Mouse (Mus musculus) heart, embryonic 11.5 days (tissue): ENCODE data around the gene Gm21985. TPM values are rescaled to one million over a fixed set of nuclear protein-coding genes. Genes with fewer than 3 reads are reported as not detected.

Experiments used
- ATAC-seq: fragments of 200-750 bp; cut with Nextera tagmentation; replicated peaks from 2 replicates; pipeline ENCODE4 v1.8.0; 2017; ENCODE audit warnings: moderate library complexity; ENCODE audit not compliant: insufficient number of reproducible peaks, low FRiP score, low TSS enrichment
- H3K27ac ChIP-seq: fragments of 300-500 bp; sonication (generic); 2 replicates; pipeline ENCODE4 v1.5.1; 2014; ENCODE audit warnings: mild to moderate bottlenecking, low read depth, low read length
- H3K27me3 ChIP-seq: fragments of 300-500 bp; sonication (generic); 2 replicates; pipeline ENCODE4 v1.6.1; 2014; ENCODE audit warnings: mild to moderate bottlenecking, low read length, mixed read lengths; ENCODE audit not compliant: control insufficient read depth, insufficient read depth
- H3K36me3 ChIP-seq: fragments of 300-500 bp; sonication (generic); 2 replicates; pipeline ENCODE4 v1.6.1; 2014; ENCODE audit warnings: mild to moderate bottlenecking, low read length, moderate library complexity, mixed read lengths; ENCODE audit not compliant: control insufficient read depth, insufficient read depth
- H3K4me1 ChIP-seq: fragments of 300-500 bp; sonication (generic); 2 replicates; pipeline ENCODE4 v1.6.1; 2014; ENCODE audit warnings: low read length; ENCODE audit not compliant: control insufficient read depth, insufficient read depth
- H3K4me2 ChIP-seq: fragments of 300-500 bp; sonication (generic); 2 replicates; pipeline ENCODE4 v1.6.1; 2014; ENCODE audit warnings: mild to moderate bottlenecking, moderate library complexity
- H3K4me3 ChIP-seq: fragments of 300-500 bp; sonication (generic); 2 replicates; pipeline ENCODE4 v1.5.1; 2014; ENCODE audit warnings: low read depth, low read length
- H3K9ac ChIP-seq: fragments of 300-500 bp; sonication (generic); 2 replicates; pipeline ENCODE4 v1.6.1; 2014; ENCODE audit warnings: mild to moderate bottlenecking, low read depth, low read length, moderate library complexity
- H3K9me3 ChIP-seq: fragments of 300-500 bp; sonication (generic); replicated peaks from 2 replicates; pipeline ENCODE4 v1.6.1; 2016; ENCODE audit warnings: low read length; ENCODE audit not compliant: control insufficient read depth
- WGBS: fragments of 180-500 bp; shearing (Covaris S2); extraction: QIAGEN DNeasy Blood & Tissue Kit; methylation state at CpG from one replicate; pipeline ENCODE4 v1.1.7; 2014; ENCODE audit not compliant: insufficient replicate concordance; 5-methylcytosine and 5-hydroxymethylcytosine counted together
- polyA plus RNA-seq: library from polyadenylated mRNA; unstranded; fragments of >200 nt; fragmentation: Nextera tagmentation; extraction: Ambion mirVana; gene quantifications from 2 replicates; pipeline ENCODE4 v1.2.1, GENCODE M21; 2014

Gm21985 gene
- polyA plus RNA-seq = 0.06 TPM in 1 of 2 replicates, not detected in the other

GRCm38 (mm10) chr2:112266242-112266592, at the start of gene Gm21985:
Gene Gm21985, plus strand, starts transcription at chr2:112266314.
- 1% methylated on average over 11 of the region's 11 CpGs for WGBS
- Histone ChIP-seq H3K4me1 (no peaks in the 10 kb centered on the region), H3K9ac (peak within 1 kb of the TSS; percentile 88), H3K36me3 (no peaks in the 10 kb centered on the region), H3K4me3 (peak within 1 kb of the TSS; percentile 85), H3K27ac (peak within 1 kb of the TSS; percentile 91), H3K4me2 (peak within 1 kb of the TSS; percentile 91), H3K9me3 (no peaks in the 10 kb centered on the region), H3K27me3 (no peaks in the 10 kb centered on the region)
- ATAC-seq = peak; percentile 40; the same call in 1 of the 2 replicates

DNA sequence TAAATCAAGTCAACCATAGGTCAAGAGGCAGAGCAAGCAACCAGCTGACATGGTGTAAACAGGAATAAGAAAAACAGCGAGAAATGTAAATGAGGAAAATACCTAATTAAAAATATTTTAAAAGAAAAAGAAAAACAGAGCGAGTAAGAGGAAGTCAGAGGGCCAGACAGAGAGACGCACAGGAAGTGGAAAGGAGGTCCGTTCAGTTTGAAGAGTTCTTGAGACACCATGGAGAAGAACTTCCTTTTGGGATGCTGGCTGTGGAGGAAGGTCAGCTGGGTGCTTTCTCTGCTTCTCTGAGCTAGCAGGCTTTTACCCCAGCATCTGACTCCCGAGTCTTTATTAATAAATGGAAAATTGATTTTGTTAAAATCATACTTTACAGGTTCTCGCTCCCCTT, 48.5 kb upstream of the Gm21985 start:
- H3K36me3 ChIP-seq = no peaks in the 10 kb centered on the region
- H3K27me3 ChIP-seq = no peaks in the 10 kb centered on the region
- WGBS = 70% methylated on average over 6 of the region's 6 CpGs

DNA sequence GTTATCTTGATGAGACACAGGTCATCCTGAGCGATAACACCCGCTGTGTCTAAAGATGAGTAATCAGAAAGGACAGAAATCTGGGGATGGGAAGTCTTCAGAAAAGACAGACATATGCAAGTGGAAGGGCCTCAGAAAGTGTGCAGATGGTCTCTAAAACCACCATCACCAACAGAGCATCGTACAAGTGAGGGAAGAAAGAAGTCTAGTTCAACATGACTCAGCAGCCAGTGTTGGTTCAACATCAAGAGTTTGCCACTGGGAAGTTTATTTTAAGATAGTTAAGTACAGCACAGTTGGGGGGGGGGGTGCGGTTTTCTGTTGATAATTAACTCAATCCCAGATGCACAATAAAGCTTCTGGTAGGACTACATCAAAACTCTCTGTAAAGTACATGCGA, 45.2 kb upstream of the Gm21985 start:
- no peak overlapping the region for H3K4me3 ChIP-seq
- no peak for ATAC-seq
- H3K9me3 ChIP-seq = no peaks in the 10 kb centered on the region
- H3K27ac ChIP-seq = no peak overlapping the region
- no peak overlapping the region for H3K9ac ChIP-seq
- 73% methylated on average over 5 of the region's 5 CpGs for WGBS
- H3K36me3 ChIP-seq = no peaks in the 10 kb centered on the region
- H3K27me3 ChIP-seq = no peaks in the 10 kb centered on the region
- H3K4me2 ChIP-seq = no peak overlapping the region
- H3K4me1 ChIP-seq = no peaks in the 10 kb centered on the region

More for the DNA sequence above, 48.5 kb upstream of the Gm21985 start:
- H3K4me3 ChIP-seq = no peak overlapping the region
- no peak overlapping the region for H3K4me2 ChIP-seq
- ATAC-seq = no peak
- H3K9ac ChIP-seq = no peak overlapping the region
- no peaks in the 10 kb centered on the region for H3K4me1 ChIP-seq
- H3K27ac ChIP-seq = no peak overlapping the region
- H3K9me3 ChIP-seq = no peaks in the 10 kb centered on the region

DNA sequence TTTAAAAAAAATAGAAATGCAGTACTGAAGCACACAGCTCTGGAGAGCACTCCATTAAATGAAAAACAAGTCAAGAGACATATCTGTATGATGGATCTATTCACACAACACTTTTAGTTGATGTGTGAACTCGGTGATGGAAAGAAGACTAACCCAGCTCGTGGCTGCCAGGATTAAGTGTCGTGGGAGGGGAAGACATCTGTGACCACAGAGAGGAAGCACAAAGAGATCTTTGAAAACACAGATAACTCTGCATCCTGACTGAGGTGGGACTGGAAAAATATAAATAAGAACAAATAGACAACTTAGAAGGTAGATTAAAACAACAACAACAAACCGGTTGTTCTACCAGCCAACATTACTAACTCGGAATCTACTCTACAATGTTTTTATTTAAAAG, 43.5 kb upstream of the Gm21985 start:
- ATAC-seq = no peak
- Histone ChIP-seq H3K27me3 (no peaks in the 10 kb centered on the region), H3K9ac (no peak overlapping the region), H3K4me2 (no peak overlapping the region), H3K4me3 (no peak overlapping the region), H3K9me3 (no peaks in the 10 kb centered on the region), H3K4me1 (no peaks in the 10 kb centered on the region), H3K27ac (no peak overlapping the region), H3K36me3 (no peaks in the 10 kb centered on the region)
- 60% methylated on average over 5 of the region's 5 CpGs for WGBS

GRCm38 (mm10) chr2:112224356-112224755, 41.8 kb upstream of the Gm21985 start:
- ATAC-seq = no peak
- Histone ChIP-seq H3K36me3 (no peaks in the 10 kb centered on the region), H3K4me3 (no peak overlapping the region), H3K9me3 (no peaks in the 10 kb centered on the region), H3K9ac (no peak overlapping the region), H3K27me3 (no peaks in the 10 kb centered on the region), H3K4me2 (no peak overlapping the region), H3K4me1 (no peaks in the 10 kb centered on the region), H3K27ac (no peak overlapping the region)
- 61% methylated on average over 4 of the region's 4 CpGs for WGBS

DNA sequence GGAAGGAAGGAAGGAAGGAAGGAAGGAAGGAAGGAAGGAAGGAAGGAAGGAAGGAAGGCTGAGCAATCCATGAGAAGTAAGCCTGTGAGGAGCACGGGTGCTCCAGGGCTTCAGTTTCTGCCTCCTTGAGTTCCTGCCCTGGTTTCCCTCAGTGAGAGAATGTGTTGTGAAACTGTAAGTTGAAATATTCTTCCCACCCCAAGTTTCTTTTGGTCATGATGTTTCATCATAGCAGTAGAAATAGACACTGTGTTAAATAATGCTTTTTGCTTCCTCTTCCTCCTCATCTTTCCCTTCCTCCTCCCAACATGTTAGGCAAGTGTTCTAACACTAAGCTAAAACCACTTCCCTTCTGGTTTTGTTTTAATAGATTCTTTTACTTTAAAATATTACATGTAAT, 33.5 kb upstream of the Gm21985 start:
- H3K4me3 ChIP-seq = no peak overlapping the region
- no peak overlapping the region for H3K27ac ChIP-seq
- no peaks in the 10 kb centered on the region for H3K4me1 ChIP-seq
- no peaks in the 10 kb centered on the region for H3K9me3 ChIP-seq
- no peaks in the 10 kb centered on the region for H3K27me3 ChIP-seq
- H3K36me3 ChIP-seq = no peaks in the 10 kb centered on the region
- H3K9ac ChIP-seq = no peak overlapping the region
- WGBS = 65% methylated on average over 1 of the region's 1 CpGs
- H3K4me2 ChIP-seq = no peak overlapping the region
- ATAC-seq = no peak

DNA sequence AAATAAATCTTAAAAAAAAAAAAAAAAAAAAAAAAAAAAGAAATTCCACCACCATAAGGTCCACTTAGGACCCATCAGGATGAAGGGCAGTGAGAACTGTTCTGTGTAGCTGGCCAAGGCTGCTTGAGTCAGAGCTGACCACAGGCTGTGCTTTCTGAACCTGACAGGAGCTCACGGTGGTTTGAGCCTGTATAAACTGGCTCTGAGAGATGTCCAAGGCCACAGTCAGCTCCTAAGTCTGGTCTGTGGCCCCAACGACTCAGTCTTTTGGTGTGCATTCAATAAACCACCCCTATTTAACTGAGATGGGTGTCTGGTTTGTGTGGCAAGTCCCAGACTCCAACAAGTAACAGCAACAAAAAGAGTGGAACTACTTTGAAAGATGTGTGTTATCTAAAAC, 29.5 kb upstream of the Gm21985 start:
- H3K9ac ChIP-seq = no peak overlapping the region
- ATAC-seq = no peak
- 0 out of 2 replicates have a peak, but pooled peaks cover 6% of the 10 kb centered on the region for H3K4me1 ChIP-seq
- no peak overlapping the region for H3K4me3 ChIP-seq
- H3K36me3 ChIP-seq = no peaks in the 10 kb centered on the region
- no peaks in the 10 kb centered on the region for H3K9me3 ChIP-seq
- no peak overlapping the region for H3K27ac ChIP-seq
- no peak overlapping the region for H3K4me2 ChIP-seq
- no peaks in the 10 kb centered on the region for H3K27me3 ChIP-seq
- 86% methylated on average over 2 of the region's 2 CpGs for WGBS

- no peak for ATAC-seq
- no peaks in the 10 kb centered on the region for H3K36me3 ChIP-seq
- no peak overlapping the region for H3K4me3 ChIP-seq
- H3K4me1 ChIP-seq = 0 out of 2 replicates have a peak, but pooled peaks cover 6% of the 10 kb centered on the region
- H3K9me3 ChIP-seq = no peaks in the 10 kb centered on the region
- no peaks in the 10 kb centered on the region for H3K27me3 ChIP-seq
- no peak overlapping the region for H3K9ac ChIP-seq
- no peak overlapping the region for H3K27ac ChIP-seq
- WGBS = 5% methylated on average over 4 of the region's 4 CpGs
- no peak overlapping the region for H3K4me2 ChIP-seq
Measured at GRCm38 (mm10) chr2:112238006-112238405, 28.1 kb upstream of the Gm21985 start.

DNA sequence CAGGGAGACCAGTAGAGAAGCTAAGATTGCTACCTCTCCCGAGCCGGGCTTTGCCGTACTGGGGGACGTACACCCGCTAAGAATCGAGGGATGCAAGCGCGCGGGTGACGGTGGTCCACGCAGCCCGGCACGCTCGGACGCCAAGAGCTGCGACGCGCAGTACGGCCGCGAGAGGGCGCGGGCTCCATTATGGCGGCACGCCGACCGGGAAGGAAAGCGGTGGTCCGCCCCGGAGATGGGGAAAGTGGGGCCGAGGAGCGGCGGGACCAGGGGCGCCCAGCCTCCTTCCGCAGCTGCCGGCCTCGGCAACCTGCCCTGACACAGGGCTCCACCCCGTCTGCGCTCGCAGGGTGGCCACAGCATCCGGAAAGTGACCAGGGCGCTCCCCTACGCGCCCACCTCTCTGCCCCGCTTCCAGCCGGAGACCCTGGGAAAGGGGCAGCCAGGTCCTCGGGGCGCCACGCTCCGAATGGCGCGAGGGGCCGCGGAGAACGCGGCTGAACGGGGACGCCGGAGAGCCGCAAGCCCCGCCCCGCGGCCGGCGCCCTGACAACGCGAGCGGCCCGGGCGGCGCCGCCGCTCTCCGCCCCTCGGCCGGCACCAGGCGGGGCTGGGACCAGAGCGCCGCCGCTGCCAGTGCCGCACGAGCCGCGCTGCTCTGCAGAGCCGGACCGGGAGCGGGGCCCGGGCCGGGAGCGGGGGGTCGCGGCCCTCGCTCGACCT, 26.7 kb upstream of the Gm21985 start, which contains the start of gene Lpcat4:
Gene Lpcat4 (plus strand): TSS at position 257 of the 723 bp plus-strand sequence.
- Histone ChIP-seq H3K9me3 (no peaks in the 10 kb centered on the region), H3K9ac (peak within 1 kb of the TSS; percentile 87), H3K36me3 (no peaks in the 10 kb centered on the region), H3K4me3 (peak within 1 kb of the TSS; percentile 82), H3K27me3 (no peaks in the 10 kb centered on the region), H3K27ac (peak within 1 kb of the TSS; percentile 89), H3K4me2 (peak within 1 kb of the TSS; percentile 96), H3K4me1 (0 out of 2 replicates have a peak, but pooled peaks cover 6% of the 10 kb centered on the region)
- WGBS = 1% methylated on average over 59 of the region's 94 CpGs
- ATAC-seq = peak; percentile 87
